Mouse (Mus musculus) thymus, postnatal 25 days (tissue): ENCODE results near the gene Rexo5.

Experiments
- DNase-seq: peaks from one replicate; pipeline ENCODE4 v3.0.0; 2022

Gene Rexo5

GRCm38 (mm10) chr7:119894818-119895544, 101.2 kb downstream of the Rexo5 start:
- DNase-seq: no peak

DNA sequence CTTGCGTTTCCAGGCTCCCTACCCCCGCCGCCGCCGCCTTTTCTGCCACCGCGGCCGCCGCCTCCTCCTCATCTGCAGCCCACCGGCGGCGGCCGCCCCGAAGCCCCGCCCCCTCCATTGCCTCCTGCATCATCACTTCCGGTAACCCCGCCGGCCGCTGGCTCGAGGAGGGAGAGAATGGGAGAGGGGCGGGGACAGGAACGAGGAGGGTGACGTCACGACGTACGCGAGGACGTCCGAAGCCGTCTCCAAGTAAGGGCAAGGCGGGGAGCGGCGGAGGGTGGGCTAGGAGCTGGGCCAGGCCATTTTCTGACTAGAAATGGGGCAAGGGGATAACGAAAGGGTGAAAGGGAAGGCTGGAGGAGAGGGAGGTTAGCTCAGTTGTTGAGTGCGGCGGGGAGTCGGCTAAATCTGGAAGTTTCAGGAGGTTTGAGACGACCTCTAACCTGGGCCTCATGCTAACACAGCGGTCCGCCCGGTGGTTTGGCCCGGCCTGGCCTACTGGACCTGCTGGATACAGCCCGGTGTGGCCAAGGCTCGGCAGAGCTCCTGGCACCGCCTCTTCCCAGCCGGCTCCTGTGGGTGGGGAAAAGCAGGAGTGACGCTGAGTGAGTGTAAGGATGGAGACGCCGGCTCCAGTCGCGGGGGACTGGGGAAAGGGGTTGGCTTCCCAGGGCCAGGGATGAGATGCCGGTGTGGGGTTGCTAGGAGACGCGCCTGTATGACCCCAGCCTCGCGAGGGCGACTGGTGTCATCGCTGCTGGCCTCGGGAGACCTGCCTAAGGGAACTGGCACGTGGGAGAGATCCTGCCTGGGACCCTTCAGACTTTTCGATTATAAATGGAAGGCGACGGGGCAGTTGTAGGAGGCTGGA, 102.1 kb downstream of the Rexo5 start, which contains the start of the genes Lyrm1 and Dcun1d3:
TSS of gene Lyrm1 (plus strand) at position 223 of the 874 bp plus-strand sequence.
TSS of gene Dcun1d3 (minus strand) at position 660 of the 874 bp plus-strand sequence.
- peak; percentile 98 for DNase-seq

GRCm38 (mm10) chr7:119897521-119898109, 103.8 kb downstream of the Rexo5 start:
- no peak for DNase-seq

- no peak for DNase-seq
Measured at GRCm38 (mm10) chr7:119898247-119898856, 104.5 kb downstream of the Rexo5 start.
